Mouse (Mus musculus) brain, embryonic 14.5 days (tissue): ENCODE measurements around the gene Nfyc.

Source experiments
- CTCF ChIP-seq: fragments of 200-500 bp; IDR thresholded peaks from 2 replicates; pipeline ENCODE4 v1.5.1; 2012; ENCODE audit warnings: inconsistent platforms, mild to moderate bottlenecking, moderate library complexity, borderline replicate concordance; ENCODE audit not compliant: insufficient read depth, insufficient read length; ENCODE audit errors: extremely low read depth
- POLR2A ChIP-seq: fragments of 200-500 bp; IDR thresholded peaks from 2 replicates; pipeline ENCODE4 v1.6.1; 2012; ENCODE audit warnings: mild to moderate bottlenecking, inconsistent platforms, borderline replicate concordance; ENCODE audit not compliant: poor library complexity, insufficient read depth, insufficient read length, severe bottlenecking; ENCODE audit errors: extremely low read depth

DNA sequence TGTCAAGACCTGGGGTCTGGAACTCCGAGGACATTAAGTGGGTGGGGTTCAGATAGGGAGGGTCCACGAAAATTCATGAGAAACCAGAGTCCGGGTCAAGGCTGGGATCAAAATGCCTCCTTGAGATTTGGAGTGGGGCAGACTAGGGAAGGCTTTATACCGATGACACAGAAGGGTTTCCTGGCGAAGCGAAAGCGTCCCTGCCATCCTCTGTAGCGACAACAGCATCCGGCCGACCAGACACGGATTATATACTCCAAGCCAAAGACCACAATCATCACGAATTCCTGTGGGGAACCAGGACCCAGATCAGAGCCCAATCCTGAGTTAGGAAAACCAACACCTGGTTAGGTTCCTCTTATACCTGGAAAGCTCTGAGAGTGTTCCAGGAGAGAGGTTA, 114.6 kb downstream of the Nfyc start:
- no peak for TF ChIP-seq CTCF
- no peak for TF ChIP-seq POLR2A
